Mouse (Mus musculus) hindbrain, embryonic 13.5 days (tissue): Measurements from ENCODE around the gene Rnf150. TPM values are rescaled to one million over a fixed set of nuclear protein-coding genes. Genes with fewer than 3 reads are reported as not detected.
"Not testable (repeated sequence)": the region's sequence is repeated elsewhere in the genome, so short reads cannot be mapped to it uniquely, and the experiment has no call there.

Experiments
- ATAC-seq: fragments of 200-750 bp; cut with Nextera tagmentation; 2 replicates; pipeline ENCODE4 v1.8.0; 2017; ENCODE audit warnings: moderate TSS enrichment; ENCODE audit not compliant: low FRiP score
- H3K27ac ChIP-seq: fragments of 300-500 bp; sonication (generic); 2 replicates; pipeline ENCODE4 v1.5.1; 2015; ENCODE audit warnings: inconsistent platforms, mild to moderate bottlenecking, moderate library complexity
- H3K27me3 ChIP-seq: fragments of 300-500 bp; sonication (generic); 2 replicates; pipeline ENCODE4 v1.6.1; 2015; ENCODE audit warnings: mild to moderate bottlenecking, inconsistent platforms
- H3K36me3 ChIP-seq: fragments of 300-500 bp; sonication (generic); 2 replicates; pipeline ENCODE4 v1.6.1; 2015; ENCODE audit warnings: mild to moderate bottlenecking, inconsistent platforms
- H3K4me1 ChIP-seq: fragments of 300-500 bp; sonication (generic); replicated peaks from 2 replicates; pipeline ENCODE4 v1.6.1; 2015; ENCODE audit warnings: inconsistent platforms
- H3K4me2 ChIP-seq: fragments of 300-500 bp; sonication (generic); 2 replicates; pipeline ENCODE4 v1.6.1; 2015; ENCODE audit warnings: inconsistent platforms, mild to moderate bottlenecking, moderate library complexity
- H3K4me3 ChIP-seq: fragments of 300-500 bp; sonication (generic); 2 replicates; pipeline ENCODE4 v1.5.1; 2015; ENCODE audit warnings: mild to moderate bottlenecking, inconsistent platforms
- H3K9ac ChIP-seq: fragments of 300-500 bp; sonication (generic); 2 replicates; pipeline ENCODE4 v1.6.1; 2015; ENCODE audit warnings: mild to moderate bottlenecking, inconsistent platforms
- H3K9me3 ChIP-seq: fragments of 300-500 bp; sonication (generic); 2 replicates; pipeline ENCODE4 v1.6.1; 2016; ENCODE audit warnings: inconsistent platforms
- WGBS: fragments of 180-500 bp; shearing (Covaris S2); methylation state at CpG from one replicate; pipeline ENCODE4 v1.1.7; 2015; 5-methylcytosine and 5-hydroxymethylcytosine counted together
- polyA plus RNA-seq: library from polyadenylated mRNA; unstranded; fragments of >200 nt; fragmentation: Nextera tagmentation; extraction: Ambion mirVana; gene quantifications from 2 replicates; pipeline ENCODE4 v1.2.1, GENCODE M21; 2015

The Rnf150 gene
- polyA plus RNA-seq, 1 experiment from 2014 or later = 2.5 TPM

- 79% methylated on average over 7 of the region's 7 CpGs for WGBS
- Histone ChIP-seq H3K9me3 (no peaks in the 10 kb centered on the region), H3K4me1 (no peaks in the 10 kb centered on the region), H3K27ac (no peak overlapping the region), H3K4me2 (no peak overlapping the region), H3K36me3 (peaks cover 9% of the 10 kb centered on the region), H3K9ac (no peak overlapping the region), H3K4me3 (no peak overlapping the region), H3K27me3 (no peaks in the 10 kb centered on the region)
- no peak for ATAC-seq
Observed at GRCm38 (mm10) chr8:83067906-83068305, 204.8 kb downstream of the Rnf150 start.

GRCm38 (mm10) chr8:83074248-83074647 is 211.1 kb downstream of the Rnf150 start:
- Histone ChIP-seq H3K9ac (no peak overlapping the region), H3K4me1 (peaks cover 5% of the 10 kb centered on the region; the same call in 1 of the 2 replicates), H3K9me3 (no peaks in the 10 kb centered on the region), H3K27ac (no peak overlapping the region), H3K4me2 (no peak overlapping the region), H3K36me3 (peaks cover under 1% of the 10 kb centered on the region; the same call in 1 of the 2 replicates), H3K27me3 (no peaks in the 10 kb centered on the region), H3K4me3 (no peak overlapping the region)
- no peak for ATAC-seq
- WGBS = 84% methylated on average over 3 of the region's 3 CpGs

- no peak overlapping the region for H3K27ac ChIP-seq
- H3K4me2 ChIP-seq = no peak overlapping the region
- no peaks in the 10 kb centered on the region for H3K9me3 ChIP-seq
- no peak overlapping the region for H3K4me3 ChIP-seq
- WGBS = 77% methylated on average over 1 of the region's 1 CpGs
- H3K27me3 ChIP-seq = no peaks in the 10 kb centered on the region
- H3K4me1 ChIP-seq = peaks cover 5% of the 10 kb centered on the region; the same call in 1 of the 2 replicates
- no peak for ATAC-seq
- no peak overlapping the region for H3K9ac ChIP-seq
- no peaks in the 10 kb centered on the region; the same call in 1 of the 2 replicates for H3K36me3 ChIP-seq
Observed at GRCm38 (mm10) chr8:83076621-83077020, 213.5 kb downstream of the Rnf150 start.

GRCm38 (mm10) chr8:83077329-83077728 is 214.2 kb downstream of the Rnf150 start:
- H3K9ac ChIP-seq = no peak overlapping the region
- no peaks in the 10 kb centered on the region; the same call in 1 of the 2 replicates for H3K36me3 ChIP-seq
- H3K4me3 ChIP-seq = no peak overlapping the region
- H3K4me2 ChIP-seq = no peak overlapping the region
- H3K27ac ChIP-seq = no peak overlapping the region
- no peak for ATAC-seq
- 76% methylated on average over 2 of the region's 2 CpGs for WGBS
- H3K27me3 ChIP-seq = no peaks in the 10 kb centered on the region
- peaks cover 5% of the 10 kb centered on the region; the same call in 1 of the 2 replicates for H3K4me1 ChIP-seq
- H3K9me3 ChIP-seq = no peaks in the 10 kb centered on the region

GRCm38 (mm10) chr8:83078701-83079533 is 215.8 kb downstream of the Rnf150 start:
- no peak overlapping the region for H3K9ac ChIP-seq
- no peak for ATAC-seq
- no peaks in the 10 kb centered on the region for H3K9me3 ChIP-seq
- no peaks in the 10 kb centered on the region; the same call in 1 of the 2 replicates for H3K36me3 ChIP-seq
- no peak overlapping the region for H3K4me2 ChIP-seq
- H3K4me1 ChIP-seq = peaks cover 5% of the 10 kb centered on the region; the same call in 1 of the 2 replicates
- no peak overlapping the region for H3K4me3 ChIP-seq
- H3K27me3 ChIP-seq = no peaks in the 10 kb centered on the region
- no peak overlapping the region for H3K27ac ChIP-seq
- 71% methylated on average over 12 of the region's 12 CpGs for WGBS

- peaks cover 5% of the 10 kb centered on the region; the same call in 1 of the 2 replicates for H3K4me1 ChIP-seq
- H3K27me3 ChIP-seq = no peaks in the 10 kb centered on the region
- WGBS = 91% methylated on average over 5 of the region's 5 CpGs
- no peaks in the 10 kb centered on the region; the same call in 1 of the 2 replicates for H3K36me3 ChIP-seq
- no peak overlapping the region for H3K27ac ChIP-seq
- ATAC-seq = no peak
- H3K4me2 ChIP-seq = no peak overlapping the region
- H3K9me3 ChIP-seq = no peaks in the 10 kb centered on the region
- no peak overlapping the region for H3K9ac ChIP-seq
- no peak overlapping the region for H3K4me3 ChIP-seq
Observed at GRCm38 (mm10) chr8:83079534-83079844, 216.3 kb downstream of the Rnf150 start.

GRCm38 (mm10) chr8:83081266-83081665 is 218.1 kb downstream of the Rnf150 start:
- no peak for ATAC-seq
- no peaks in the 10 kb centered on the region for H3K9me3 ChIP-seq
- H3K27me3 ChIP-seq = no peaks in the 10 kb centered on the region
- WGBS = 66% methylated on average over 4 of the region's 4 CpGs
- H3K27ac ChIP-seq = no peak overlapping the region; the same call in 1 of the 2 replicates
- no peaks in the 10 kb centered on the region for H3K36me3 ChIP-seq
- no peak overlapping the region for H3K9ac ChIP-seq
- no peak overlapping the region for H3K4me3 ChIP-seq
- peaks cover 5% of the 10 kb centered on the region; the same call in 1 of the 2 replicates for H3K4me1 ChIP-seq
- H3K4me2 ChIP-seq = no peak overlapping the region

GRCm38 (mm10) chr8:83081806-83082205 is 218.7 kb downstream of the Rnf150 start:
- not testable (repeated sequence) for H3K4me2 ChIP-seq, H3K27ac ChIP-seq, H3K9ac ChIP-seq, H3K27me3 ChIP-seq, H3K36me3 ChIP-seq, H3K4me3 ChIP-seq, H3K4me1 ChIP-seq, H3K9me3 ChIP-seq, ATAC-seq
- 79% methylated on average over 8 of the region's 8 CpGs for WGBS

GRCm38 (mm10) chr8:83082251-83082650 is 219.1 kb downstream of the Rnf150 start:
- Histone ChIP-seq H3K4me1 (peaks cover 5% of the 10 kb centered on the region; the same call in 1 of the 2 replicates), H3K4me3 (no peak overlapping the region), H3K27ac (no peak overlapping the region), H3K36me3 (no peaks in the 10 kb centered on the region), H3K4me2 (no peak overlapping the region), H3K9me3 (no peaks in the 10 kb centered on the region), H3K27me3 (no peaks in the 10 kb centered on the region), H3K9ac (no peak overlapping the region)
- WGBS = 78% methylated on average over 7 of the region's 7 CpGs
- no peak for ATAC-seq

GRCm38 (mm10) chr8:83083452-83083851 is 220.3 kb downstream of the Rnf150 start:
- H3K4me2 ChIP-seq = no peak overlapping the region
- no peak overlapping the region for H3K4me3 ChIP-seq
- no peak for ATAC-seq
- H3K4me1 ChIP-seq = peaks cover 4% of the 10 kb centered on the region; the same call in 1 of the 2 replicates
- H3K27me3 ChIP-seq = no peaks in the 10 kb centered on the region
- H3K36me3 ChIP-seq = no peaks in the 10 kb centered on the region
- H3K9ac ChIP-seq = no peak overlapping the region
- WGBS = 70% methylated on average over 6 of the region's 6 CpGs
- no peaks in the 10 kb centered on the region for H3K9me3 ChIP-seq
- no peak overlapping the region for H3K27ac ChIP-seq

GRCm38 (mm10) chr8:83085581-83085980 is 222.4 kb downstream of the Rnf150 start:
- H3K36me3 ChIP-seq = no peaks in the 10 kb centered on the region
- no peaks in the 10 kb centered on the region for H3K4me1 ChIP-seq
- no peak overlapping the region for H3K9ac ChIP-seq
- H3K4me2 ChIP-seq = no peak overlapping the region
- 80% methylated on average over 3 of the region's 3 CpGs for WGBS
- ATAC-seq = no peak
- H3K9me3 ChIP-seq = no peaks in the 10 kb centered on the region
- H3K27ac ChIP-seq = no peak overlapping the region
- no peaks in the 10 kb centered on the region for H3K27me3 ChIP-seq
- H3K4me3 ChIP-seq = no peak overlapping the region

GRCm38 (mm10) chr8:83086625-83087024 is 223.5 kb downstream of the Rnf150 start:
- no peak overlapping the region for H3K27ac ChIP-seq
- 86% methylated on average over 8 of the region's 8 CpGs for WGBS
- H3K9me3 ChIP-seq = no peaks in the 10 kb centered on the region

GRCm38 (mm10) chr8:83087604-83088003 is 224.4 kb downstream of the Rnf150 start:
- no peak overlapping the region for H3K27ac ChIP-seq
- H3K4me3 ChIP-seq = no peak overlapping the region
- H3K9ac ChIP-seq = no peak overlapping the region
- no peaks in the 10 kb centered on the region for H3K4me1 ChIP-seq
- no peak overlapping the region for H3K4me2 ChIP-seq
- no peak for ATAC-seq
- H3K9me3 ChIP-seq = no peaks in the 10 kb centered on the region
- no peaks in the 10 kb centered on the region for H3K36me3 ChIP-seq
- H3K27me3 ChIP-seq = no peaks in the 10 kb centered on the region

More at GRCm38 (mm10) chr8:83086625-83087024, 223.5 kb downstream of the Rnf150 start:
- no peaks in the 10 kb centered on the region for H3K36me3 ChIP-seq
- H3K4me1 ChIP-seq = no peaks in the 10 kb centered on the region
- H3K4me3 ChIP-seq = no peak overlapping the region
- no peaks in the 10 kb centered on the region for H3K27me3 ChIP-seq
- H3K4me2 ChIP-seq = no peak overlapping the region
- no peak for ATAC-seq
- H3K9ac ChIP-seq = no peak overlapping the region
